Mouse (Mus musculus) frontal cortex, postnatal 36 days (tissue): Measurements from ENCODE around the gene Wfdc12.
"Not testable (repeated sequence)": the region's sequence is repeated elsewhere in the genome, so short reads cannot be mapped to it uniquely, and the experiment has no call there.

Experiments
- DNase-seq, 2 experiments: peaks; one replicate each; pipeline ENCODE4 v3.0.0; 2022; ENCODE audit warnings: low spot score in 2 of 2

The Wfdc12 gene

DNA sequence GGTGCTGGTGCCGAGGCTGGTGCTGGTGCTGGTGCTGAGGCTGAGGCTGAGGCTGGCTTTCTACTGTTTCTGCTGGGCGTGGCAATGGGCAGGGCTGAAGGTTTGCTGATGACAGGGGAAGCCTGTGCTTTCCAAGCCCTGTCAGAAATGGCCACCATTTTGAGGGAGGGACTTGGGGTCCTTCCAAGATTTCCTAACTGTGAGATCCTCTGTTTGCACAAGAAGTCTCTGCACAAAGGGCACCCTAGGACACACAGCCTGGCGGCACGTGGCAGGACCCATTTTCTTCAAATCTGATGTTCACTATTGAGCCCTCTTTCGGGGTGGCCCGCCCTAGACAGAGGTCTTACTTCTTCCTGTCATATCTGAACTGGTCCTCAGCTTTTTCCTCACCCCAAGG lies at the start of gene Wfdc12:
Gene Wfdc12, minus strand, starts transcription at position 33 of the 400 bp plus-strand sequence.
- no peak for DNase-seq

DNA sequence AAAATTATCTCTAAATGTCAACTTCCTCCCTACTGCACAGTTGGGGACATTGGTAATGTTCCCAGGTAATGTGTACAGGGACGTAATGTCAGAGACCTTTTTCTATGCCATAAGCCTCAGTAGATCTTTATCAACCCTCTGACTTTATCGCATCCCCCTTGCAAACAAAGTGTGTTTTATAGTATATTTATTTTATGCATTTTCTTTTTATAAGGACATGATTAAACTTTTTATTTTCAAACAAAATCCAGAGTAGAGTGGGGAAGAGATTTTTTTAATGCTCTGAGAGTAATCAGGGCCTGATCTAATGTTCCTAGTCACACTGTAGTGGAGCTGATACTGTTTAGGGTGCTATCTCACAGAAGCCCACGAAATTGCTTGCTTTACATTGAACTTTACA lies 48.0 kb upstream of the Wfdc12 start, which contains the start of gene Svs2:
Gene Svs2, minus strand, starts transcription at position 101 of the 400 bp plus-strand sequence.
- DNase-seq, result no peak

DNA sequence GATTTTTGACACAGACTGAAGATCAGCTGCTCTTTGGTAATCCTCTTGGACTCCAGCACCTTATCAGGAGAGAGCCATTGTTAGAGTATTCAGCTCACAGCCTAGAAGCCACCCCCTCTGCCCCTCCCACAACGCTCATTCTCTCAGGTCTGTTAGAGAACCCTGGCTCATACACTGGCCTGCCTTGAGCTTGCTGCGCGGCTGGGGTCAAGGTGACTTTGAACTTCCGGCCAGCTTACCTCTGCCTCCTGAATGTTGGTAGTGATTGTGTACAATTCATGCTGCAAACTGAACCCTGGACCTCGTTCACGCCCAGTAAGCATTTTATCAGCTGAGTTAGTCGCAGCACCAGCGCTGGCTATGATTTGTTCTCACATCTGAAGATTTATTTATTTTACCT lies 42.3 kb upstream of the Wfdc12 start:
- DNase-seq, result no peak

DNA sequence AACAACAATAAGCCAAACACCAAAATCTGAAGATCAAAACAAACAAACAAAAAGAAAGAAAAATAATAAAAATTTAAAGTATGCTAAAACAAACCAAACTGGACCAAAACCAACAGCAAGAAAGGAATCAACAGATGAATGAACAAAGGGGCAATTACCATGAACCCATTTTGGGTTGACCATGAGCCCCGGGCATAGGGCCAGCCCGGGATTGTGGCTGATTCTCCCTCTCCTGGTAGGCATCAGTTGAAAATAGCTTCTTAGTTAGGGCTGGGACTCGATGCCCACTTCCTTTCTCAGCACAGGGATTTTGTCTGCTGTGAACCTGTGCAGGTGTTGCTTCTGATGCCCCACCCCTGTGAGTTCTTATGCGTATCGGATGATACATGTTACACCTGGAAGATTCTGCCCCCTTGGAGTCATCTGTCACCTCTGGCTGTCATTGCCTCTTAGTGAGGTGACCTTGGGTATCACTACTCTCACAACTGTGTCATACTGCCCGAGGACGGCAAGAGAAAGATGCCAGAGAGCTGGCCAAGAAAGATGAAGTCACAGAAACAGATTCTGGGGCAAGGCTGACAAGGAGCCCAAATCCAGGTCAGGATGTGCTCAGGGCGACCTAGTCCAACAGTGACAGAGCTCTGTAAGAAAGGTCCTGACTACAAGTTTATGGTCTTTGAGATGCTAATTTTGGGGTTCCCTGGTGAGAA lies 38.1 kb upstream of the Wfdc12 start:
- no peak for DNase-seq

DNA sequence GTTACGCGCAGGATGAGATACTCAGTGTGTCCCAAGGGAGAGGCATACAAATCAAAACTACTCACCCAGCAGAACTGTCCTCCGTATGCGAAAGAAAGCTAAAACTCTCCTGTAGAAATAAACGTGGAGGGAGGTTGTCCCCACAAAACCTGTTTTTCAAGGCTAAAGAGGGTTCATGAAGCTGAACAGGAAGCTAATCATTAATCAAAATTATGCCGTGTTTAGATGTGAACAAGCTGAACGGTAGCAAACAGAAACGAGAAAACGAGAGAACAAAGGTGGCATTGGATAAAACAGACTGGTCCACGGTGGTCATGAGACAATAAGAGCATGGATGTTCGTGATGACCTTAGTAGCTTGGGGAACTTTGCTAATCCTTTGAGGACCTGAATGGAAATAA lies 31.1 kb upstream of the Wfdc12 start, which contains the start of gene Wfdc15b:
Gene Wfdc15b, minus strand, starts transcription at position 139 of the 400 bp plus-strand sequence.
- no peak for DNase-seq

DNA sequence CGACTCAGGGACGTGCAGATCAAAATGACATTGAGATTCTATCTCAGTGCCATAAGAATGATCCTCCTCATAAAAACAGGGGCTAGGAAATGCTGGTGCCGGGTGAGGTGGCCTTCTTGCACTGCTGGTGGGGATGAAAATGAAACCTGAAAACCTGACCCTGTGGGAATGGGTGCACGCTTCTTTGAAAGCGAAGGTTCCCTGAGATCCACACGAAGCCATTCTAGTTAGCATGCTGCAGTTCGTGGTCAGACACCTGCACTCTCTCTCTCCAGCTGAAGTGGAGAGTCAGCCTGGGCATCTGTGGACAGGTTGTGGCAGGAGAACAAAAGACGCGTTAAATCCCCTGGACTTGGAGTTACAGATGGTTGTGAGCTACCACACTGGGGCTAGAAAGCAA lies 28.9 kb upstream of the Wfdc12 start:
- no peak for DNase-seq

DNA sequence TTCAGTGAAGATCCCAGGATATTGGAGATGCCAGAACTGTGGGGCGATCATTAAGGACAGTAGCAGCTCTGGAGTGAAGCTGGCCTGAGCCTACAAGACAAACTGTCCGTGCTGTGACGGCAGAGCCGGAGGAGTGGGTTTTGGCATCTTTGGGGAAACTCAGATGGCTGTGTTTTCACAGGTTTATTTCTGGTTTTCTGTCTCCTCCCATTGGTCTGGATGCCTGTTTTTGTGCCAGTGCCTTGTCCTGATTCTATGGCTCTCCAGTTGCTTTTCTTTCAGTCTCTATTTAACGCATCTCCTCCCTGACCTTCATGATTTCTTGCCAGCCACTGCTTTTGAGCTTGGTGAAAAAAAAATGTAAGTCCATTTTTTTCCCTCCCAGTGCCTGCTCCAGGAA lies 22.3 kb upstream of the Wfdc12 start:
- DNase-seq, result peak; percentile 5 to 37

DNA sequence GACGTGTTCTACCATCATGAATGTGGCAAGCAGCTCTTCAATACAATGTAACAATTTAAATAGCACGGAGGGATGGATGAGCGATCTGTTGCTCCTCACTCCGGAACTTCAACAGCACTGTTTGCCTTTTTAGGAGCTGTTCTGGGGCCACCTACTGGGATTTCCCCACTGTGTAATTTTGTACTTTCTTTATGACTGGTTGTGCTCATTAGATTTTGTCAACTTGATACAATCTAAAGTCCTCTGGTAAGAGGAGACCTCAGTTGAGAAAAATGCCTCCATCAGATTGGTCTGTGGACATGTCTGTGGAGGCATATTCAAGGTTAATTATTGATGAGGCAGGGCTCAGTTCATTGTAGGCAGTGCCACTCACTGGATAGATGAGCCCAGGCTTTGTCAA lies 20.5 kb upstream of the Wfdc12 start:
- DNase-seq, result no peak

DNA sequence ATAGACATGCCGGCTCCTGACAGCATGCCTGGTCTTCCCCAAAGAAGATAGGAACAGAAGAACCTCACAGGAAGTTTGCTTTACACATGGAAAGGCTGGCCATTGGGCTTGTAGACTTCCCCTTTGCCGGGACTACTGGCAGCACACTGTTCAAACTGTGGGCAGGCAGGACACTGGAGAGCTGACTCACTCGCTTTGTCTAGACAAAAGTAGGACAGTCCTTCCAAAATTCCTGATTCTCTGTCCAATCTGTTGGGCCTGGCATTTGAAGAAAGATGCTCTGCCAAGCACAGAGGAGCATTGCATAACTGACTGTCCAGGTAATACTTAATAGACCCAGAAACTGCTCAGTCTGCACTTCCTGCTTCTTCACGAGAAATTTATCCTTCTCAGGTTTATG lies 16.3 kb upstream of the Wfdc12 start:
- peak; percentile 4 to 18 for DNase-seq

DNA sequence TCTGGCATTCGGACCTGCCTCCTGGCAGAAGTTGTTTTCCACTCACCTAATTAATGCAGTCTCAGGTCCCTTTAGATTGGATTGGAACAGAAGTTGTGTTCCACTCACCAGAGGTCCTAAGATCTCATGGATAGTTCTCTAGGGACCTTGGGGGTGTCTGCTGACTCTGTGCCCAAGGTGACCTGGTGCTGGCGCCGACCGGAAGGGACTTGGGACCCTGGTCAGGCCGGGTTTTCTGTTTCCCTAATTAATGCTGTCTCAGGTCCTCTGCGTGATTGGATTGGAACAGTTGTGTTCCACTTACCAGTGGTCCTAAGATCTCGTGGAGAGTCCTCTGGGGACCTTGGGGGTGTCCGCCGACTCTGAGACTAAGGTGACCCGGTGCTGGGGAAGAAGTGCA lies 15.6 kb upstream of the Wfdc12 start:
- not testable (repeated sequence) for DNase-seq

DNA sequence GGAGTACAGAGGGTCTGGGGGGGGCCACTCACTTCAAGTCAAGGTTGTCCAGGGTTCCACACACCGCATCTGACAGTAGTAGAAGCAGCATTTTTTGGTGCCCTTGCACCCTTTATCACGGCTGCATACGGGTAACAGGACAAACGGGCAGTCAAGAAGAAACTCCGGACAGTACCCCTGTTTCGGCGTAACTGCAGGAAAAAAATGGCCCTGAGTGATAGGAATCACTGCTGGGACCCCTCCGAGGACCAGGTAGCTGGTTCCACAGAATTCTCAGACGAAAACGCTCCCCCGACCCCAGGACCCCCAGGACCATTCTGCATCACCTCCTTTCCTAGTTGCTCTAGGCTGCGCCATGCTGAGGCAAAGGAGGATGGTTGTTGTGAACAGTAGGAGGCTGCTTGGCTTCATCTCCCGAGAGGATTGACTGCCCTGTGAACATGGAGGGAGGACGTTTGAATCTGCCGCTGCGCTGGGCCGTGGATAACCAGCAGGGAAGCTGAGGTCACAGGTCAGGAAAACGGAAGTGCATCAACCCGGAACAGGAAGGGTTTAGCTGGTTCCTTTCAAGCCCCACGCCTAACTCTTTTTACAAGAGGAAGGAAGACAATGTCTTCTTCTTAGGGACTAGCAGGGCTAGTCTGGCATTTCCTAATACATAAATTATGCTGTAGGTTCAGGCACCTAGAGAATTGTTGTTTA lies 9.4 kb upstream of the Wfdc12 start, which contains the start of gene Wfdc15a:
Gene Wfdc15a, minus strand, starts transcription at position 505 of the 702 bp plus-strand sequence.
- no peak for DNase-seq

DNA sequence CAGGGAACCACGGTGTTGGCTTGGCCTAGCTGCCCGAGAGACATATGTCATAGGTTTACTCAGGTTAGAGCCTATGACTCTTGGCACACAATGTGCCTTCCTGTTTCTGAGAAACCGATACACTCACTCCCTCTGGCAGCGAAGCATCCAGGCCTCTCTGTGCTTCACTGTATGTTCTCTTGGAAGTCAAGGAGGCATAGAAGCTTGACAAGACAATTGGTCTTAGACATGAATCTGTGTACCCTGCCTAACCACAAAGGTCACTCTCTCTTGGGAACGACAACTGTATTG lies 6.2 kb upstream of the Wfdc12 start:
- no peak for DNase-seq

DNA sequence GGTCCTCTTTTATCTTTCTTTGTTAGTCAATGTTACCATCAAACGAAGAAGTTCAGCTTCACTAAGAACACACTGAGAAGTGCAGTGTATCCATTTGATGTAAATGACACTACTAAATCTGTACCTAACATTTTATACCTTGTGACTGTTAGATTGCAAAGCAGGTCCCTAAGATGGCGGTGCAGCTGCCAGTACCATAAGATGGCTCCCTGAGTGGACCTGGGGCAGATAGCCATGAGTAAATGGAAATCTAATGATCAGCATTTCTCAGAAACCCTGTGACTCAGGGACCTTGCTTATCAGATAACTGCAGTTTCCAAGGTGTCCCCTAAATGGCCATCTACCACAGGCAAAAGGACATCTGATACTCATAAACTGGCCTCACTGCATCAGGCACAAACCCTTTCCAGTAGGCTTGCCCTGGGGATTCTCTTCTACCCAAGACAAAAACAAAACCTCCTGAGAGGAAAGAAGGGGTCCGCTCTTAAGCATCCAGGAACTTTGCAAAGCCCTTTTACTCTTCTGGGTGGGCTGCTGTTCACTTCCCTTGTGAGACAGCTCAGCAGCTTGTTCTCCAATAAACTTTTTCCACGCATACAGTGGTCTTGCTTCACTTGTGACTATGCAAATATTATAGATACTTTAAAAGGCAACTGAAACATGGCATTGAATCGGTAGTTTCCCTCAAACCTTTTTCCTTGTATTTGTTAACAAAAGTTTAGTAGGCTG lies 5.7 kb upstream of the Wfdc12 start:
- DNase-seq, result no peak

DNA sequence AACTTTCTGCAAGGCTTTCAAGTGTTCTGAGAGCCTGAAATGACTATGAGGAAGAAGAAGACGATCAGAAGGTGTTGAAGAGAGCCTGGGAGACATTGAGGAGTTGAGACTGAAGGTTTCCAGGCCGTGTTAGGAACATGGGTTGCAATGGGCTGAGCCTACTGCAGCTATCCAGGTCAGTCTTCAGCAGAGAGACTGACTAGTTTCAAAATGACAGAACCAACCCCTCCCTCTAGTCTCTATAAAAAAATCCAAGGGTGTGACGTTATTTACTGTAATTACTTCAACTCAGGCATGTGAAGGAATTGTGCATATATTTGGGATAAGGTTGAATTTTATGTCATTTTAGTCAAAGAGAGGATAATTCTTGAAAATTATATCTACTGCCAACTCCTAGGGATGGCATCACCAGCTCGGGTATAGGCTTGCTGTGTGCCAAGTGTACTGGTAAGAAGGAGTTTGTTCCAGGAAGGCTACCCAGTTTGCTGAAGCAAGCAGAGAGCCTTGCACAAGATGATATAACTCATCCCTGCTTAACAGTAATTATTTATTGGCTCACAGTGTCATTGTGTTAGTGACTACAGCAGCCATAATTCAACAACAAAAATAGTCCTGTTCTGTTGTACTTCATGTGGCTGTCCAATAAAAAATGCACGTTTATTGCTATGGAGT lies 4.7 kb upstream of the Wfdc12 start:
- no peak for DNase-seq

DNA sequence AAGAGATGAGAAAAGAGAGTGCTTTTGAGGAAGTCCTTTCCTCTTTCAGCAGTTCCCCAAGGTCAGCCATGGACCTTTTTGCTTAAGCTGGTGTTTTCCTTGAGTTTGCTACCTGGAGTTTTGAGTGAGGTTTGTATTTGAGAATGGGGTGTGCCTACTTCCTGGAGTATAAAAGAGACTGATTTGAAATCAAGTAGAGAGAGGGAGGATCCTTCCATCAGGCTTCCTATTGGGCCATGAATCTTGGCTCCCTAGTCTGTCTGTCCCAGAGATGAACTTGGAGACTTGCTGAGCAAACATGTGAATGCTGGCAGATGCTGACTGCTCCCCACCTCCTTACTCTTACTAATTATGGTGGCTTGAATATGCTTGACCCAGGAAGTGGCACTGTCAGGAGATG lies 1.9 kb upstream of the Wfdc12 start:
- DNase-seq, result no peak

DNA sequence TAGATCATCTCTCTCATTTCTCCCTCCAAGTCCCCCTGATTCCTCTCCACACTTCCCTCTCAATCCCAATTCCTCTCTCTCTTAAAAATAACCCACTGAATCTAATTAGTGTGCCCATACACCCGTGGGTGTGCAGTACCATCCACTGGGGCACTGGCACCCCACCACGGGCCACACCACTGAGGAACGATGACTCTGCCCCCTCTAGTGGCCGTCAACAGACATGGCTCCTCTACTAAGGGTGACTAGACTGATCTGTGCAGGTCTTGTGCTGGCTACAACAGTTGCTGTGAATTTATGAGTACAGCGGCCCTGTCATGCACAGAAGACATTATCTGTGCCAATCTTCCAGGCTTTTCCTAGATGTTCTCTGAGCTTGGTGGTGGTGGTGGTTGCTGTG lies 1.7 kb downstream of the Wfdc12 start:
- no peak for DNase-seq

DNA sequence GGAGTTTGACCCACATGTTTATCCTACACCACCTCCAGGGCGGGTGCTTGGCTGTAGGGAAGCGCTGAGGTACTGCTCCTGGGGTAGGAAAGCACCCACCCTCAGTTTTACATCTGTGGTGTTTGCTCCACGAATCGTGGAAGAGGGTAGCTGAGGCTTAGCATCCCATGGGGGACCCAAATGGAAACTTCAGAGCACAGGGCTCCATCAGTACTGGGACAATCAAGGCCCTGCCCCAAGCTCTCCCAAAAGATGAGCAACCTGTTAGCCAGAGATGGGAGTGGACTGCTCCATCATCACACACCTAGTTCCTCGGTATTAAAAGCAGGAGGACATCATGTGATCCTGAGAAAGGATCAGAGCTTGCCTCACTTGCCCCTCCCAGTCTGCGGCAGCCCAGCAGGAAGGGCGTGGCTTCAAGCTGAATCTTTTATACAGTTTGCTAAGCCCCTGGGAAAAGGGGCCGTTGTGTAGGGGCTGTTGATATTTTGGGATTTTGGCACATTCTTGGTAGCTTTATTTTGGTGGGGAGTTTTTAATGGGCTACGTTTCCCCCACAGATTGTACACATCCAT lies 6.2 kb downstream of the Wfdc12 start:
- no peak for DNase-seq

DNA sequence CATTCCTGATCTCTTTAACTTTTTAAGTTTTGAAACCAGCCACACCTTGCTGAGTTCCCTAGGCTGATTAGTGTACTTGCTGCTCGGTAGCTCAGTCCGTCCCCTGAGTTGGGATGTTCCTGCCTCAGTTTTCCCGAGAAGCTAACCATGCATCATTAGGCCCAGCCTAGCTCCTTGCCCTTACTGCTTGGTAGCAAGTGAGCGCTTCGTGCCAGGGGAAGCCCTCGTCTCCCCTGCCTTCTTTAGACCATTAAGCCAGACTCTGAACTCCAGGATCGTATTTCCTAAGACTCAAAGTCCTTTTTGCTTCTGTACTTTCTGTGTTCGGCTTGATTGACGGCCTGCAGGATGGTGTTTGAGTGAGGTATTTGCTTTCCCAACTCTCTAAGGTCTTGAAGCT lies 7.1 kb downstream of the Wfdc12 start:
- no peak for DNase-seq

DNA sequence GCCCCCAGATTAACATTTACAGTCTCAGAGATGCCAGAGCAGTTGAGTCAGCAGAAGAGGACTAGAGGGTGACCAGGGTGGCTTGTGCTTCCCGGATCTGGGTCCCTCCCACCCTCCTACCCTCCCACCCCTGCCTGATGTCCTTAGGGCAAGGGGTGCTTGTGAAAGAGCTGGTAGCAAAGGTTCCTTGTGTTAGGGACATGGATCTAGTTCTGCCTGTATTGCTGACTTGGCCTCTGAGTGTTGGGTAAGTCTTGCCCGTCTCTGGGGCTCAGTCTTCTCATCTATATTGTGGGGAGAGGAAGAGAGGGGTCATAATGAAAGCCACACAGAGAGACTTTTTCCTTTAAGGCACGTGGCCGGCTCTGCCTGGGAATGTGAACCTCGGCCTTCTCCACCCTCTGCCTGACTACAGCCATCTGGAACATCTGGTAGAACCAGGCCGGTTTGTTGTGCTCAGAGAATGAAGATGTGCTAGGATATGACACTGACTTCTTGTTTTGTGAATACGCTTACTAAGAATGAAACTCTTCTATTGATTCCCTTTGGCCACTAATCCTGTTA lies 7.6 kb downstream of the Wfdc12 start, which contains the start of gene Wfdc5:
Gene Wfdc5, minus strand, starts transcription at position 51 of the 564 bp plus-strand sequence.
- no peak for DNase-seq

DNA sequence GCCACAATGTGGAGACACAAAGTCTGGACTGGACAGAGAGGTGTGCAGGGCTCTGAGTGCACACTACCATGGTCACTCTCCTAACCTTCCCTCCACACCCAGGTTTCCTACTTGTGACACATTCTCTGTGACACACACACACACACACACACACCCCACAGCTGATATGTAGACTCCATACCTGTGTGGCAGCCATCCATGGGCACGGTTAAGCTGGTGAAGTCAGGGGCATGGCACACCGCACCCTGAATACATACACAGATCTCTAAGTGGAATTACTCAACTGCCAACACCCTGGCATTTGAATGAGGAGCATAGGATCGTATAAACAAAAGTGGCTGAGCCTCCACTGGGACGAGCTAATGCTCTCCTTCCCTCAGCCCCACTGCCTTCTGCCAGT lies 9.6 kb downstream of the Wfdc12 start:
- no peak for DNase-seq

DNA sequence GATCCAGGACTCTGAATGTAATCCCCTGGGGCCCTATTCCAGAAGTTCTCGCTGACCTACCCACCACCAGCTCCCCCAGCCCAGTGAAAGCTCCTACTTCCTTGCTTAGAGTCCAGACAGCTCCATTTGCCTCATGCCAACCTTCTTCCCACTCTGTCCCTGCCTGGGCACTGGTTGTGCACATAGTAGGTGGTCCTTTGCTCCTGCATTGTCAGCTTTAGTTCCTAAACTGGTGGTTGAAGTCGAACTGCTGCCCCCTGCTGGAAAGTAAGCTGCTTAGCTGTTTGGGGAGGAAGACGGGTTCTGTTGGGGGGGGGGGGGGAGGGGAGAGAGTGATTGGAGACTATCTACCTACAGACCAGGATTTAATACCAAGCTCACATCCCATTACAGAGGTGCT lies 10.3 kb downstream of the Wfdc12 start:
- DNase-seq, result no peak
